Mouse (Mus musculus) spleen, adult 2 months (tissue): ENCODE measurements at regions not wholly inside any gene's neighbourhood (a gene's known extent, or its start where the extent isn't known, plus 50 kb on each side); places are given as distances from the start of the nearest gene placed in this dataset.

Experiments
- CTCF ChIP-seq: fragments of 200-500 bp; IDR thresholded peaks from 2 replicates; pipeline ENCODE4 v1.5.1; 2011; ENCODE audit warnings: mild to moderate bottlenecking, inconsistent platforms; ENCODE audit not compliant: insufficient read depth, insufficient read length, insufficient replicate concordance; ENCODE audit errors: extremely low read depth
- POLR2A ChIP-seq: fragments of 200-500 bp; IDR thresholded peaks from 2 replicates; pipeline ENCODE4 v1.6.1; 2011; ENCODE audit warnings: low read depth, low read length, inconsistent platforms

DNA sequence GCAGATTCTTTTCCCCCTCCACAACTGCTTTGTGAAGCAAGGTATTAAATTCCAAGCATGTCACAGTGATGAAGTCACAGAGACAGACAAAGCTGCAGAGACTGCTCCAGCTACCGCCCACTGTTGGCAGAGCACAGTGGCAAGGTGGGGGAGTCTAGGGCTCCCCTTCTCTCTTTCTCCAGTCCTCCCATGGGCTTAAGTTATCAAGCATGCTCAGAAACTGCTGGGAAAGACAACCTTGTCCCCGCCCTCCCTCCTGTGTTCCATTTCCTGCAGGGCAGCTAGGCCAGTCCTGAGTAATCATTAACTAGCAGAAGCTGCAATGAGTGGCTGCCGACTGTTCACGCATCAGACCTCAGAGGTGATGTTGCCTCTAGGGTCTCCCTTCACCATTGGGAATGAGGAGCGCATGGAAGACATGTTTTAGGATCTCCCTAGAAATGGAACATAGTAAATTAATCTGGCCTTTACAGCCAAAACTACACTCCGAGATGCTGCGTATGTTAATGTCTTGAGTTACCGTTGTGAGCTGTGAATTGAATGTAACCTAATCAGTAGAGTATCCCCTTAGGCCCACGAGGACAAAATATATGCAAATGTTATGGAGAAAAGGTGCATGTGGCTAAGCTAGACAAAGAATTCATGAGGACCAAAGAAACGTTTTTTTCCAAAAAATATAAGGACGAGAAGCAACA, 372.5 kb upstream of the Acvr2a start:
- TF ChIP-seq CTCF = no peak
- TF ChIP-seq POLR2A = no peak
